Mouse (Mus musculus): Measurements from ENCODE around the gene Kalrn. TPM values are rescaled to one million over a fixed set of nuclear protein-coding genes. Genes with fewer than 3 reads are reported as not detected.

The Kalrn gene
- polyA plus RNA-seq, 1 experiment from 2014 or later, result 14.4 TPM

DNA sequence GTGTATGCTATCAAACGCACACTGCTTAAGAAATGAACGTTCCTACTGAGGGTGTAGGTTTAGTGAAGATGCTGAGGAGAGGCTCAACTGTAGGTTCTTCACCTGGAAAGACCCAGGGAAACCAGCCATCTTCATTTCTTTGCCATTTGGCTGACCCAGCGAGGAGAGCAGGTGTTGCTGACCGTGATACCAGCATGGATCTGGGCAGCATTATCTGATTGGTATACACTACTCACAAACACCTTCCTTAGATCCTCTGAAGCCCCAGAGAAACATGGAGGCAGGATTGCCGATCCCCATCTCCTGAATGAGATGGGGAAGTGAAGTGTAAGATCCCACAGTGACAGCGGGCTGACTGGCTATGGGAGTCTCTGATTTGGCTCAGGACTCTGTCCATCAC is 575.3 kb downstream of the Kalrn start:
- H3K27ac ChIP-seq, result no peak overlapping the region
- no peak overlapping the region for H3K4me3 ChIP-seq (replicated peaks)
- no peak for ATAC-seq
- no peak overlapping the region for H3K9ac ChIP-seq
- no peaks in the 10 kb centered on the region for H3K36me3 ChIP-seq
- H3K4me2 ChIP-seq (replicated peaks), result no peak overlapping the region
- H3K27me3 ChIP-seq (replicated peaks), result no peaks in the 10 kb centered on the region
- no peaks in the 10 kb centered on the region for H3K4me1 ChIP-seq (replicated peaks)
- no peaks in the 10 kb centered on the region for H3K9me3 ChIP-seq
- 89% methylated on average over 6 of the region's 6 CpGs for WGBS

DNA sequence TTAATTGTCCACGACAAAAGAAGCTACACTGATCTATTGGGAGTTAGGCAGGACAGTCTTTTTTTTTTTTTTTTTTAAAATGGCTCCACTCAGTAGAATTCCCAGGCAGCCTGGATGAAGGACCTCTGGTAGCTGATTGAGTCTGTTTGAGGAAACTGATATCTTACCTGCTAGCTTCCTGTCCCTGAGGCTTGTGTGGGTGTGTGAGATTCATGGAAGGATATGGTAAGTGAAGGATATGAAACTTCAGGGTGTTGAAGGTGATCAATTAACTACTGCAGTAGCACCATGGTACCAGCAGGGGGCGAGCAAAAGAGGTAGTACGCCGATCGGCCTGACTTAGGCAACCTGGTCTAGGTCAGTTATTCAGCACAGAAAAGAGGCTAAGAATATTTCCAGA is 577.3 kb downstream of the Kalrn start:
- Histone ChIP-seq H3K27ac (no peak overlapping the region), H3K36me3 (no peaks in the 10 kb centered on the region), H3K4me1 (replicated peaks) (no peaks in the 10 kb centered on the region), H3K4me3 (replicated peaks) (no peak overlapping the region), H3K4me2 (replicated peaks) (no peak overlapping the region), H3K9ac (no peak overlapping the region), H3K9me3 (no peaks in the 10 kb centered on the region), H3K27me3 (replicated peaks) (no peaks in the 10 kb centered on the region)
- WGBS, result 8% methylated on average over 5 of the region's 5 CpGs
- no peak for ATAC-seq

DNA sequence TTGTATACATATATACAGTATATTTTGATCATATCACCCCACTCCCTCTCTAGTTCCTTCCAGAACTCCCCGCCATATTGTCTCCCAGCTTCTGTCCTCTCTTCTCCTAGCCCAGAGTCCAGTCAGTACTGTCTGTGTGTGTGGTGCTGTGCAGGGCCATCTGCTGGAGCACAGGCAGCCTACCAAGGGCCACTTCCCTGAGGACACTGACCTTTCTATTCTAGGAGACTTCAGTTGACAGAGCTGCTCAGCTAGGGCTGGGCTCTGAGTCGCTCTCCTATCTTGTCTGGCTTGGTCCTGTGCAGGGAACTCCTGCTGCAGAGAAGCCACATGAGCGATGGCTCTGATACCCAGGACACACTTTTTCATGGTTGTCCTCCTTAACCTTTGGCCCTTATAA is 577.8 kb downstream of the Kalrn start:
- H3K4me3 ChIP-seq (replicated peaks), result no peak overlapping the region
- no peak overlapping the region for H3K4me2 ChIP-seq (replicated peaks)
- no peaks in the 10 kb centered on the region for H3K4me1 ChIP-seq (replicated peaks)
- no peaks in the 10 kb centered on the region for H3K9me3 ChIP-seq
- ATAC-seq, result no peak
- no peak overlapping the region for H3K9ac ChIP-seq
- no peaks in the 10 kb centered on the region for H3K36me3 ChIP-seq
- 81% methylated on average over 3 of the region's 3 CpGs for WGBS
- no peak overlapping the region for H3K27ac ChIP-seq
- H3K27me3 ChIP-seq (replicated peaks), result no peaks in the 10 kb centered on the region

DNA sequence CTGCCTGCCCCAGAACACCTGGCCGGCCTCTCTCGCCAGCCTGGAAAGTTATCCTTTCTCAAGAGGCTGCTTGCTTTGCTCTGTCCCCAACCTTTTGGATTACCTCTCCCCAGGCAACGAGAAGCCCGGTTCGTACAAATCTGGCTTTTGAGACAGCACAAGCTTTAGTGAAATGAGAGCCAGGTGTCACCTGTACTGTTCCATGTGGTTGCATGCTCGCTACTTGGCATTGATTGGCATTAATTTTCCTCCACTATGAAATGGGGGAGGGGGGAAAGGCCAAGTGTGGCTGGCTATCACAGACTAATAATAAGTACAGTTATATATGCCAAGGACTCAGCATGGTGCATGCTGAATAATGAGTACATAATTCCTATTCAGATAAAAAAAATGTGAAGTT is 579.0 kb downstream of the Kalrn start:
- no peak for ATAC-seq
- no peak overlapping the region for H3K27ac ChIP-seq
- no peaks in the 10 kb centered on the region for H3K36me3 ChIP-seq
- no peak overlapping the region for H3K4me3 ChIP-seq (replicated peaks)
- H3K4me1 ChIP-seq (replicated peaks), result 0 out of 2 replicates have a peak, but pooled peaks cover 3% of the 10 kb centered on the region
- no peak overlapping the region for H3K4me2 ChIP-seq (replicated peaks)
- no peaks in the 10 kb centered on the region for H3K27me3 ChIP-seq (replicated peaks)
- no peaks in the 10 kb centered on the region for H3K9me3 ChIP-seq
- 87% methylated on average over 6 of the region's 6 CpGs for WGBS
- no peak overlapping the region for H3K9ac ChIP-seq

DNA sequence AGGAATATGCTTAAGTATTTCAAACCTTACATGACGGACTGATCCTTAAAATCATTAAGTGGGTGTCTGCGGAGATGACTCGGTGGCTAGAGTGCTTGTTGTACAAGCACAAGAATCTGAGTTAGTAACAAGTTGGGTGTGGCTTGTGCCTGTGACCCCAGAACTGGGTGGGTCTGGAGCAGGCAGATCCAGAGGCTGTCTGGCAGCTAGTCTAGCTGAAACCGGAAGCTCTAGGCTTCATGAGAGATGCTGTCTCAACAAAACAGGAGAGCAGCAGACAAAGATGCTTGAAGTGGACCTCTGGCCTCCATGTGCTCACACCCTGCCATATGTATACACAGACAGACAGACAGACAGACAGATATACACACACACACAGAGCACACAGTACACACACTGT is 582.6 kb downstream of the Kalrn start:
- Histone ChIP-seq H3K27ac (no peak overlapping the region), H3K27me3 (replicated peaks) (no peaks in the 10 kb centered on the region), H3K36me3 (no peaks in the 10 kb centered on the region), H3K4me1 (replicated peaks) (peaks cover 7% of the 10 kb centered on the region), H3K9ac (no peak overlapping the region), H3K4me2 (replicated peaks) (no peak overlapping the region), H3K9me3 (no peaks in the 10 kb centered on the region), H3K4me3 (replicated peaks) (no peak overlapping the region)
- peak; percentile 60 for ATAC-seq
- WGBS, result 56% methylated on average over 4 of the region's 4 CpGs

DNA sequence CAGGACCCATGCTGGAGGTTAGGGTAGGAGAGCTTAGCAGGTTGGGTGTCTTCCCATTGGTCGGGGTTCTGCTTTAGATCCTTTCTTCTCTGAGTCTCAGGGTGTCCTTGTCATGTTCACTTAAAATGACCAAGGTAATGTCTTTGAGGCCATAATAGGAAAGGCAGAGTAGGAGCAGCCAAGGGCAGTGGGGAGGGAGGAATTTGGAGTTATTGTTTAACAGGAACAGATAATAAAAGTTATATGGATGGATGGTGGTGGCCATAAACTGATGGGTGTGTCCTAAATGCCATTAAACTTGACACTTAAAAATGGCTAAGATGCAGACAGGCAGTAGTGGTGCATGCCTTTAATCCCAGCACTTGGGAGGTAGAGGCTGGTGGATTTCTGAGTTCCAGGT is 584.2 kb downstream of the Kalrn start:
- Histone ChIP-seq H3K36me3 (no peaks in the 10 kb centered on the region), H3K27me3 (replicated peaks) (no peaks in the 10 kb centered on the region), H3K4me1 (replicated peaks) (peaks cover 7% of the 10 kb centered on the region), H3K9ac (no peak overlapping the region), H3K27ac (peak overlapping the region; percentile 59), H3K9me3 (no peaks in the 10 kb centered on the region), H3K4me2 (replicated peaks) (0 out of 2 replicates have a peak overlapping the region, but pooled peaks have one; percentile 11), H3K4me3 (replicated peaks) (no peak overlapping the region)
- ATAC-seq, result peak; percentile 72
- WGBS, result 83% methylated on average over 1 of the region's 1 CpGs

DNA sequence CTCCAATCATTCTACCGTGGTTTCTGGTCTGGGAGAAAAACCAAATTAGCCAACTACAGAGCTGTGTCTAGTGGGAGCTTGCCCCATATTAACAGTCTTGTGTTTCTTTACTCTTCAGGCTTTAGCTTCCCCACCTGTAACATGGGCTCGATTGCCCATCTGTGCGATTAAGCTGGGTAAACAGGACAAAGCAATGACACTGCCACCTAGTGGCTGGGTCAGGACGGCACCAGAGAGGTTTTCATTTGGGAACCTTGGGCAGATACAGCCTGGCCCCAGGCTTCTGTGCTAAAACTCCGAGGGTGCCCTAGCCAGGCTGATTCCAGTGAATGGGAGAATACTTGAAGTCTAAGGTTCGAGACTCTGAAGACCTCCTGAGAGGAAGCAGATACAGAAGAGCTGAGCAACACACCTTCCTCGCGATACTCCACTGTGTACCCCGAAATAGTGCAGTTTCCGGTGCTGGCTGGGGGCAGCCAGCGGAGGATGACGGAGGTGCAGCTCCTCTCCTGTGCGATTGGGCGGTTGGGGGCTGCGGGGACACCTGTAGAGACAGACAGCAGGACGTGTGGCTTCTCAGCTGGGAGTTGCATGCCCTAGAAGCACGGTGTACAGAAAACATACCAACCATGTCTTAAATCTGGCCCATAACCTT is 584.8 kb downstream of the Kalrn start:
- Histone ChIP-seq H3K9me3 (no peaks in the 10 kb centered on the region), H3K4me3 (replicated peaks) (no peak overlapping the region), H3K4me2 (replicated peaks) (0 out of 2 replicates have a peak overlapping the region, but pooled peaks have one; percentile 11), H3K9ac (no peak overlapping the region), H3K27me3 (replicated peaks) (no peaks in the 10 kb centered on the region), H3K36me3 (no peaks in the 10 kb centered on the region), H3K27ac (peak overlapping the region; percentile 59), H3K4me1 (replicated peaks) (peaks cover 7% of the 10 kb centered on the region)
- ATAC-seq, result peak; percentile 23
- 56% methylated on average over 17 of the region's 17 CpGs for WGBS

DNA sequence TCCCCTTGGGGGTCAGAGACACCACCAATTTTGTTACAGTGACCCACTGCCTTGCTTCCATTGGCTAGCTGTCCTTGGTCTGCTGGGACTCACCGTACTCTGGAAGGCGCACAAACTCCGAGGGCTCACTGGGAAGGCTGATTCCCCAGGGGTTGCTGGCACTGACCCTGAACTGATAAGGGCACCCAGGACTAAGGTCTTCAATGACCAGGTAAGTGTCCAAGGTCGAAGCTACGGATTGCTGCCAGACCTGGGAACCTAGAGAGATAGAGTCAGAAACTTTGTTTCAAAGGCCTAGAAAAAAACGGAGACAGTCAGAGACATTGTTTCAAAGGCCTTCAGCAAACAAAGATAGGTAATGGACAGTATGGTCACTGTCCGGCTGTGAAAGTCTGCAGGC is 586.3 kb downstream of the Kalrn start:
- Histone ChIP-seq H3K4me3 (replicated peaks) (no peak overlapping the region), H3K27me3 (replicated peaks) (no peaks in the 10 kb centered on the region), H3K9ac (no peak overlapping the region), H3K36me3 (no peaks in the 10 kb centered on the region), H3K9me3 (no peaks in the 10 kb centered on the region), H3K4me2 (replicated peaks) (no peak overlapping the region), H3K27ac (no peak overlapping the region), H3K4me1 (replicated peaks) (peaks cover 7% of the 10 kb centered on the region)
- ATAC-seq, result no peak
- WGBS, result 85% methylated on average over 7 of the region's 7 CpGs

DNA sequence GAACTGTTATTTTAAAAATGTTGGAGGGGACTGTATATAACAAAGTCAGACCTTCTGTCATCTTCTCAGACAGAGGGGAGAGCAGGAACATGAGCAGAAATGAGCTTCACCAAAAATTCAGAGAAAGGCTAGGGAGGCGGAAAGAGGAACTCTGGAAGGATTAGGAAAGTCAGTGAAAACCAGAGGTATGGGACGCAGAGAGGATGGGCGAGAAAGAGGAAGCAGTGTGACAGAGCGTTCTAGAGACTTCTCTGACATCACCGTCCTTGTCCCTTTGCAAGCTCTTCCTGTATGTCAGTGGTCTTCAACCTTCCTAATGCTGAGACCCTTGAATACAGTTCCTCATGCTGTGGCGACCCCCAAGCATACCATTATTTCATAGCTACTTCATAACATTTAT is 588.0 kb downstream of the Kalrn start:
- Histone ChIP-seq H3K27ac (no peak overlapping the region), H3K4me3 (replicated peaks) (no peak overlapping the region), H3K27me3 (replicated peaks) (no peaks in the 10 kb centered on the region), H3K36me3 (no peaks in the 10 kb centered on the region), H3K9ac (no peak overlapping the region), H3K4me1 (replicated peaks) (peaks cover 7% of the 10 kb centered on the region), H3K4me2 (replicated peaks) (no peak overlapping the region), H3K9me3 (no peaks in the 10 kb centered on the region)
- WGBS, result 76% methylated on average over 6 of the region's 6 CpGs
- no peak for ATAC-seq

DNA sequence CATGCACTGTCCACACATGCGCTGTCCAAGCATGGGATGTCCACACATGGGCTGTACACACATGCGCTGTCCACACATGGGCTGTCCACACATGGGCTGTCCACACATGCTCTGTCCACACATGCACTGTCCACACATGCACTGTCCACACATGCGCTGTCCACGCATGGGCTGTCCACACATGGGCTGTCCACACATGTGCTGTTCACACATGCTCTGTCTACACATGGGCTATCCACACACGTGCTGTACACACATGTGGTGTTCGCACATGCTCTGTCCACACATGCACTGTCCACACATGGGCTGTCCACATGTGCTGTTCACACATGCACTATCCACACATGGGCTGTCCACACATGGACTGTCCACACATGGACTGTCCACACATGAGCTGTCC is 589.6 kb downstream of the Kalrn start:
- WGBS, result 95% methylated on average over 6 of the region's 6 CpGs
- H3K9ac ChIP-seq, result no peak overlapping the region

DNA sequence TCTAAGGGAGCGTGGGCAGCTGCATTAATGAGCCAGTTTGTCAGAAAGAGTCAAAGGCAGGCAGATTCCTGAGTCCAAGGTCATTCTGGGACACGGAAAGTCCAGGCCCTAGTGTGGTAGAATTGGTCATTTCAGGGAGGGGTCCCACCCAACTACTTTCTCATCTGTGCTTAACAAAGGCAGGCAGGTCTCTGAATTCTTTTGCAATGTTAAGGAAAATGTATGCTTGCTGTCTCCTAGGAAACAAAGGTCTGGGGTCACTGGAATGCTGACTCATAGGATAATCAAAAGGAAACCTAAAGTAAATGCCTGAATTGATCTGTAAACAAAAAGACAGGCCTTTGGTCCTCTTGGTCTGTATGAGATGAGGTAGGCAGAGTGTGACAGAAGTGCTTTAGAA is 593.5 kb downstream of the Kalrn start:
- Histone ChIP-seq H3K27ac (no peak overlapping the region), H3K4me1 (replicated peaks) (no peaks in the 10 kb centered on the region), H3K9me3 (no peaks in the 10 kb centered on the region), H3K9ac (no peak overlapping the region), H3K4me3 (replicated peaks) (no peak overlapping the region), H3K4me2 (replicated peaks) (no peak overlapping the region), H3K36me3 (no peaks in the 10 kb centered on the region), H3K27me3 (replicated peaks) (no peaks in the 10 kb centered on the region)
- ATAC-seq, result peak; percentile 39; the same call in 1 of the 2 replicates
- WGBS, result 51% methylated on average over 2 of the region's 2 CpGs

More for the DNA sequence above, 589.6 kb downstream of the Kalrn start:
- no peaks in the 10 kb centered on the region for H3K36me3 ChIP-seq
- no peak overlapping the region for H3K4me3 ChIP-seq (replicated peaks)
- no peak for ATAC-seq
- H3K9me3 ChIP-seq, result no peaks in the 10 kb centered on the region
- H3K27ac ChIP-seq, result no peak overlapping the region
- H3K4me1 ChIP-seq (replicated peaks), result peaks cover 2% of the 10 kb centered on the region
- H3K4me2 ChIP-seq (replicated peaks), result no peak overlapping the region
- no peaks in the 10 kb centered on the region for H3K27me3 ChIP-seq (replicated peaks)

DNA sequence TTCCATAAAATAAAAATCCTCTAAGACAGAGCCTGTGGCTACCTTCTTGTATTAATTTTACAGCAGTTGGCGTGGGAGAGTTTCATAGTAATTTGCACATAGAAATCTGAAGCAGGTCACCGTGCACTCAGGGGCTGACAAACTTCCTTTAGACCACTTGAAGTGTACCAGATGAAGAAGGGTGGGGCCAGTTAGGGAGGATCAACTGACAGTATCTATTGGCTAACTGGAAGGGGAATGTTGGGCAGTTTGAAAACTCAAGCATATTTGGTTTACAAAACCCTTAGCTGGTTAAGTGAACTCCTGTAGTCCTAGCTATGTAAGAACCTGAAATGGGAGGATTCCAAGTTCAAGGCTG is 606.1 kb downstream of the Kalrn start:
- 46% methylated on average over 2 of the region's 2 CpGs for WGBS
- peak overlapping the region; percentile 73; the same call in 1 of the 2 replicates for H3K9ac ChIP-seq
- H3K4me3 ChIP-seq (replicated peaks), result peak overlapping the region; percentile 71
- peak; percentile 23; the same call in 1 of the 2 replicates for ATAC-seq
- H3K27me3 ChIP-seq (replicated peaks), result no peaks in the 10 kb centered on the region
- H3K4me2 ChIP-seq (replicated peaks), result peak overlapping the region; percentile 76
- peaks cover 7% of the 10 kb centered on the region; the same call in 1 of the 2 replicates for H3K4me1 ChIP-seq (replicated peaks)
- H3K36me3 ChIP-seq, result no peaks in the 10 kb centered on the region
- H3K27ac ChIP-seq, result no peak overlapping the region
- no peaks in the 10 kb centered on the region for H3K9me3 ChIP-seq
